Mouse (Mus musculus): ENCODE results near the gene Mxra8.

Gene Mxra8

DNA sequence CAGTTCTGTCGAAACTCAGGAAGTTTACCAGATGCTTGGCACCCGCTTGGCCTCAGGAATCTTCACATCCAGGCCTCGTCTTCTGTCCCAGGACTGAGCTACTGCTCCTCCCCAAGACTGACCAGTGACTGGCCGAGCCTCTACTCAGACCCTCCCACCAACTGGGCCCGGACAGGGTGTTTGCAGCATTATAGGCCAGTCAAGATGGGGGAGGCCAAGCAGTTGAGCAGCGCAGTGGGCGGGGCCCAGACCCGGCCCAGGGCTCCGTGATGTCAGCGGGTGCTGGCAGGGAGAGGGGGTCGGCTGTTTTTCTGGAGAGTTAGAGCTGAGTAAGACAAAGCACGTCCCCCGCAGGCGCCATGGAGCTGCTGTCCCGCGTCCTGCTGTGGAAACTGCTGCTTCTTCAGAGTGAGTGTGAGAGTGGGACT is at the start of gene Mxra8:
TSS of gene Mxra8 (plus strand) at position 198 of the 428 bp plus-strand sequence.
- peak; percentile 89 for DNase-seq (ENCODE audit: low read depth, low spot score)

- no peak for DNase-seq (ENCODE audit: low read depth, low spot score)
Measured at GRCm38 (mm10) chr4:155790021-155790489, 49.4 kb upstream of the Mxra8 start, which contains the start of gene Ankrd65. TSS of gene Ankrd65 (plus strand) at chr4:155790439.

DNA sequence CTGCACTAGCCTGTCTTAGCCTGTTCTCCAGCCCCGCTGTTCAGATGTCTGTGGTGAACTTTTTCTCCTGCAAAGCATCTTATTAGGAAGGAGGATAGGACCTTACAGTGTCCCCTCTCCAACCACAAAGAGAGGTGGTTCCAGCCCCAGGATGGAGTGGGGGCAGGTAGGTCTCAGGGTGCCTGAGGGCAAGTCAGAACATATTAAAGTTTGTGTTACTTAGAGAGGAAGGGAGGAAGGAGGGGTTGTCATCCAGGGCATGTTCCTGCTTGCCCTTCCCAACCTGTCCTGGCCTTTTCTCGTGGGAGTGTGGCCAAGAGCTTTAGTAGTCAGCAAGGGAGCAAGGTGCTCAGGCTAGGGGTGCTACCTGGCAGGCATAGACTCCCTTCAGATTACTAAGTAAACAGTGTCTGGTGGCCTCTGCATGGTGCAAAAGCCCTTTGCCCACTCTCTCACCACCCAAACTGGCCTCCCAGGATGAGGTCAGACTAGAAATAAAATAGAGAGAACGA is 48.8 kb upstream of the Mxra8 start:
- no peak for DNase-seq (ENCODE audit: low read depth, low spot score)

DNA sequence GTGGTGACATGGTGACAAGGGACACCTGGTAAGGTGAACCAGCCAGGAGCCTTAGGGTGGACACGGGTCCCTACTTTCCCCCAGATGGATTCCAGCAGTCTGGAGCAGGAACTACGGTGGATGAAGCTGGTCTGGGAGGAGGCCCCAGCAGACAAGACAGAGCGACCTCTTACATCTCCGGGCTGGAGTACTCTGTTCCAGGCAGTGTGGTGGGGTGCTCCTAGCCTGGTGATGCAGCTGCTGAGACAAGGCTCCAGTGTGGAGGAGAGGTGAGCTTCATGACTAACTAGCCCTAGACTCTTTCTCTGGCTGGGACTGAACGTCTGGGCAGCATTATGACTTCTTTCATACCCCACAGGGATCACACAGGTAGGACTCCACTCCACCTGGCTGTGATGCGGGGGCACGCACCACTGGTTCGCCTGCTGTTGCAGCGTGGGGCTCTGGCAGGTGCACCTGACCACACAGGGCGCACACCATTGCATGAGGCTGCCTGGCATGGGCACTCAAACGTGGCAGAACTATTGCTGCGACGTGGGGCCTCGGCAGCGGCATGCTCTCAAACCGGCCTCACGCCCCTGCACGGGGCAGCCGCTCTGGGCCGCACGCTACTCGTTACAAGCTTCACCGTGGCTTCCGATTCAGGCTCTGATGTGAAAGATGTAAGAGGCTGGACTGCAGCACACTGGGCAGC is 48.1 kb upstream of the Mxra8 start:
- no peak for DNase-seq (ENCODE audit: low read depth, low spot score)

GRCm38 (mm10) chr4:155793730-155794129 is 45.8 kb upstream of the Mxra8 start:
- DNase-seq (ENCODE audit: low read depth, low spot score) = no peak

GRCm38 (mm10) chr4:155802075-155802474 is 37.4 kb upstream of the Mxra8 start:
- no peak for DNase-seq (ENCODE audit: low read depth, low spot score)

GRCm38 (mm10) chr4:155802741-155803339 is 36.6 kb upstream of the Mxra8 start, which contains the start of gene Mrpl20:
TSS of gene Mrpl20 (plus strand) at chr4:155802878.
- DNase-seq (ENCODE audit: low read depth, low spot score) = no peak

- peak; percentile 97 for DNase-seq (ENCODE audit: low read depth, low spot score)
Measured at GRCm38 (mm10) chr4:155803340-155804041, 36.0 kb upstream of the Mxra8 start.

DNA sequence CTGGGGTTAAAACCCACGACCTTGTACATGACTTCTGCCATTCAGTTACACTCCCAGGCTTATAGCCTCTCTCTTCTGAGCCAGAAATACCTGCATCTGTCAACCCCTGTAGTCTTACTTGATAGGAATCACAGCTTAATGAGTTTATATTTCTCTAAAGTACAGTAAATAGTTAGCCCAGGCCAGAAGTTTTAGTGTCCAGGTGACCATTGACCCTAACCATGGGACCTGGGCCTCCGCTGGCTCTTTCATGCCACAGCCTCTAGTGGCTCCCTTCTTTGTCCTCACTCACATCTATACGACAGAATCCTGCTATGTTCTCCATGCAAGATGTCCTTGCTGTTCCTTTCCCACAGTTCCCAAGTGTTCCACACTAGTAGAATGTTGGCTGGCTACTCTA is 31.6 kb upstream of the Mxra8 start:
- DNase-seq (ENCODE audit: low read depth, low spot score) = no peak

GRCm38 (mm10) chr4:155811929-155812664 is 27.4 kb upstream of the Mxra8 start, which contains the start of gene Ccnl2:
TSS of gene Ccnl2 (plus strand) at chr4:155812489.
- DNase-seq (ENCODE audit: low read depth, low spot score) = peak; percentile 97

- peak; percentile 53 for DNase-seq (ENCODE audit: low read depth, low spot score)
Measured at GRCm38 (mm10) chr4:155812665-155813181, 26.8 kb upstream of the Mxra8 start.

- DNase-seq (ENCODE audit: low read depth, low spot score) = no peak
Measured at GRCm38 (mm10) chr4:155817533-155817932, 21.9 kb upstream of the Mxra8 start.

DNA sequence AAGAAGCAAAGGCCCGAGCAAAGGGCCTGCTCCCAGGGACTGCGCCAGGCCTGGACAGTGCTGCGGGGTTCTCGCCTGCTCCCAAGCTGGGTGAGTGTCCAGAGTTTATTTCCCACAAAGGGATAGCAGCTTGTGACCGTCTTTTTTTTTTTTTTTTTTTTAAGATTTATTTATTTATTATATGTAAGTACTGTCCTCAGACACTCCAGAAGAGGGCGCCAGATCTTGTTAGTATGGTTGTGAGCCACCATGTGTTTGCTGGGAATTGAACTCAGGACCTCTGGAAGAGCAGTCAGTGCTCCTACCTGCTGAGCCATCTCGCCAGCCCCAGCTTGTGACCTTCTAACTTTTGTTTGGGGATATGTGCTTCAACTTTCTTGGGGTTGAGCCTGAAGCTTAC is 18.5 kb upstream of the Mxra8 start:
- DNase-seq (ENCODE audit: low read depth, low spot score) = peak; percentile 52

GRCm38 (mm10) chr4:155823443-155823842 is 16.0 kb upstream of the Mxra8 start:
- no peak for DNase-seq (ENCODE audit: low read depth, low spot score)

DNA sequence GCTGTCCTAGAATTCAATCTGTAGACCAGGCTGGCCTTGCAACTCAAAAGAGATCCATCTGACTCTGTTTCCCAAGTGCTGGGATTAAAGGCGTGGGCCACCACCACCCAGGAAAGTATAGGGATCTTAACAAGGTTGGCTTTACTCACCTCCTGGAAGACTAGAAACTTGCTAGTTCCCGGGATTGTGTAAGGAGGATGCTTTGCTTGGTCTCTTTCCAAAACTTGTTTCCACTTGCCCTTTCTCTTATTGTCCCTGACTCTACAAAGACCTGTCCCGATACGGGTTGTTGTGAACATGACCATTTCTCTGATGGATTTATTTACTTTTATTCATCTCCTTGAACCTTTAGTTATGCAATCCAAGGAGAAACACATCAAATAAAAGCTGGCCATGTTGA is 9.6 kb upstream of the Mxra8 start:
- DNase-seq (ENCODE audit: low read depth, low spot score) = no peak

GRCm38 (mm10) chr4:155830596-155830995 is 8.9 kb upstream of the Mxra8 start:
- no peak for DNase-seq (ENCODE audit: low read depth, low spot score)

- DNase-seq (ENCODE audit: low read depth, low spot score) = peak; percentile 98
Measured at GRCm38 (mm10) chr4:155831205-155831766, 8.2 kb upstream of the Mxra8 start, which contains the start of gene Aurkaip1. TSS of gene Aurkaip1 (plus strand) at chr4:155831272.

- DNase-seq (ENCODE audit: low read depth, low spot score) = no peak
Measured at GRCm38 (mm10) chr4:155831831-155832230, 7.6 kb upstream of the Mxra8 start.

DNA sequence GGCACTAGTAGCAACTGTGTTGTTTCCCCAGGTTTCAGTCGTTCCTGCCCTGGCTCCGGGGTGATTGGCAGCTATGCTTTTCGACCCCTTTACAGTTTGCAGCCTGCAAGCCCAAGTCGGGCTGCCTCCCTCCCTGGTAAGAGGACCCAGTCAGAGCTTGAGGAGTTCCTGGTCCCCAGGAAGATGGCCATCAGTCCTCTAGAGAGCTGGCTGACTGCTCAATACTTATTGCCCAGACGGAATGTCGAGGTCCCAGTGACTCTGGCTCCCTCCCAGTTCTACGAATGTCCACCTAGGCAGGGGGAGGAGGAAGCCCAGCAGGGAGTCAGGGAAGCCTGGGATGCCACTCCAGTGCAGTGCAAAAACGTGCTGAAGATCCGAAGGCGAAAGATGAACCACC is 7.2 kb upstream of the Mxra8 start:
- no peak for DNase-seq (ENCODE audit: low read depth, low spot score)

- DNase-seq (ENCODE audit: low read depth, low spot score) = no peak
Measured at GRCm38 (mm10) chr4:155833234-155833633, 6.2 kb upstream of the Mxra8 start.

GRCm38 (mm10) chr4:155833836-155834235 is 5.6 kb upstream of the Mxra8 start:
- peak; percentile 81 for DNase-seq (ENCODE audit: low read depth, low spot score)

Measured in mesoderm, embryonic 11.5 days (tissue).